Mouse (Mus musculus) adrenal gland, adult (tissue): ENCODE measurements around the gene Tcf12.

ENCODE experiments used
- DNase-seq, 2 experiments: peaks; one replicate each; pipeline ENCODE4 v3.0.0; 2022 to 2023; ENCODE audit warnings: low spot score in 1 of 2; ENCODE audit not compliant: inconsistent age in 2 of 2

Gene Tcf12

GRCm38 (mm10) chr9:72111622-72112550 lies at the start of gene Tcf12:
TSS of gene Tcf12 (minus strand) at chr9:72111871.
- peak; percentile 89 to 96 for DNase-seq

DNA sequence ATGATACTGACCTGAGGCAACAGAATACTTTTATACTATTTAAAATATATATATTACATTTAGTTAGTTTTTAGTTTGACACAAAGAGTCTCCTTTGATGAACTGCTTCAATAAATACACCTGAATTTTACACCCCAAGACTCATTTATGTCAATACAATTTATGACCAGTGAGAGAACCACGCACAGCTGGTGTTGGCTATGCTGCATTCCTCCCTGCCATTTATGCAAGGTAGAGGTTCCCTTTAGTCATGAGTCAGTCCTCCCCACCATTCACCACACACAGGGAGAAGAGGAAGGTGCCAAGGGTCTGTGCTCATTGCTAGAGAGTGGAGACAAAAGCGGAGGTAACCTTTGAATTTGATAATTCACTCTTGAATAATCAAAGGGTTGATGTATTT lies 46.7 kb upstream of the Tcf12 start:
- DNase-seq, result no peak

GRCm38 (mm10) chr9:72157091-72157490 lies 45.4 kb upstream of the Tcf12 start:
- no peak for DNase-seq

GRCm38 (mm10) chr9:72155250-72156138 lies 43.8 kb upstream of the Tcf12 start:
- no peak for DNase-seq

- DNase-seq, result no peak
Observed at GRCm38 (mm10) chr9:72144148-72144547, 32.5 kb upstream of the Tcf12 start.

DNA sequence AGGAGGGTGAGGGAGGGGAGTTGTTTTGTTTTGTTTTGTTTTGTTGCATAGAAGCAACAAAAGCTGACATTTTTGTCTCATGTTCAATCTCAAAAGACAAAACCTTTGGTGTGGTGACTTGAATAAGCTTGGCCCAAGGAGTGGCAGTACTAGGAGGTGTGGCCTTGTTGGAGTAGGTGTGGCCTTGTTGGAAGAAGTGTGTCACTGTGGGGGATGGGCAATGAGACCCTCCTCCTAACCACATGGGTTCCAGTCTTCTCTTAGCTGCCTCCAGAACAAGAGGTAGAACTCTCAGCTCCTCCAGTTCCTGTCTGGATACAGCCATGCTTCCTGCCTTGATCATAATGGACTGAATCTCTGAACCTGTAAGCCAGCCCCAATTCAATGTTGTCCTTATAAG lies 26.2 kb upstream of the Tcf12 start:
- DNase-seq, result no peak

GRCm38 (mm10) chr9:72133772-72134245 lies 22.1 kb upstream of the Tcf12 start:
- DNase-seq, result no peak

GRCm38 (mm10) chr9:72133089-72133771 lies 21.6 kb upstream of the Tcf12 start:
- peak; percentile 94 to 97 for DNase-seq

- no peak for DNase-seq
Observed at GRCm38 (mm10) chr9:72132728-72133088, 21.0 kb upstream of the Tcf12 start.

GRCm38 (mm10) chr9:72129884-72130283 lies 18.2 kb upstream of the Tcf12 start:
- DNase-seq, result no peak

DNA sequence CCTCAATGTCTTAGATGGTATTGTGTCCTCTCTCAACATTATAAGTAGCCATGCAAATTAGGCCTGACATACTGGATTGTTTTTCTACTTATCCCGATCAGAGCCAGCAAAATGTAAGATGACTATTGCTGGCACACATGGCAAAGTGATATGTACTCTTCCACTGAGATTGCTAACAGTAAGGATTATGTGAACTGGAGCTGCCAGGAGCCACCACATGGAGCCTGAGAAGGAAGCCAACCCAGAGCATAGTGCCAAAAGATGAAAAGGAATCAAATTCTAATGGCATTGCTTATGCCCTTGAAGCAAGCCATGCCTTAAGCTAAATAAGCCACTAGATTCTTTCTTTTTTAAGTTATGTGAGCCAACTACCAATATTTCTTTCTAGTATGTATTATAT lies 13.8 kb upstream of the Tcf12 start:
- DNase-seq, result no peak

GRCm38 (mm10) chr9:72118490-72118889 lies 6.8 kb upstream of the Tcf12 start:
- no peak for DNase-seq

DNA sequence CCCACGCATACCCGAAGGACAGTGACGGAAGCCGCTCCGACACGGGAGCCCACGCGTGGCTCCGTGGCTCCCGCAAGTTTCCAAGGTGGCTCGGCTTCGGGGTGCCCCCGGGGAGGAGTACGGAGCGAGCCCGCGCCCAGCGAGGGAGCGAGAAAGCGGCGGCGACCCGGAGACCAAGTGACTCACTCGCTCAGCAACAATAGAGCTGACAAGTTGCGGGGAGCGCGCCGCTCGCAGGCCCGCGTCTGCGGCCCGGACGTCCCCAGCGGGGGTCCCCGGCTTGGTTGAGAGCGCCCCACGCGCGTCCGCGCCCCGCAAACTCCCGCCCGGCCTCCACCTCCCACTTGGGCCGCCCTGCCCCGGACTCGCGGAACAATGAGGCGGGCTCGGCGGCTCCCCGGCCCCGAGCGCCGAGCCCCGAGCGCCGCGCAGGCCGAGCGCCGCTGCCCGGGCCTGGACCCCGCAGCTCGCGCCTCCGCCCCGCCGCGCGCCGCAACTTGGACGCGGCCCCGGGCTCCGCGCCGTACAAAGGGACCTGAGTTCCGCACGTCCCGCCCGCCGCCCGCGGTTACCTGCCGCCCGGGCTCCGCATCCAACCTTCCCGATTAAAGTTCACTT lies 558 bp downstream of the Tcf12 start:
- DNase-seq, result peak; percentile 81 to 94

DNA sequence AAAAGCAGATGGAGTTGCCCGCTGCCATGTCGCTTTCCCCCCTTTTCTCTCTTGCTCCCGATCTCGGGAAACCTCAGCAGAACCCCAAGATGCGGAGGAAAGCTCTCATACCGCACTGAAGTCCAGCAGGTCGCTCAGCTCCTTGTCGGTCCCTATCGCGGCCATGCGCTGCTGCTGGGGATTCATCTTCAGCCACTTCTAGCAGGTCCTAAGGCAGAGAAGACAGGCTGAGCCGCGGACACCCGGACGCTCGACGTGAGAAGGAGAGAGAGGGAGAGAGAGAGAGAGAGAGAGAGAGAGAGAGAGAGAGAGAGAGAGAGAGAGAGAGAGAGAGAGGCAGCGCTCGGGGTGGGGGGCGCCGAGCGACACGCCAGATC lies 1.1 kb downstream of the Tcf12 start:
- peak in 1 of 2 experiments; percentile 48 for DNase-seq

DNA sequence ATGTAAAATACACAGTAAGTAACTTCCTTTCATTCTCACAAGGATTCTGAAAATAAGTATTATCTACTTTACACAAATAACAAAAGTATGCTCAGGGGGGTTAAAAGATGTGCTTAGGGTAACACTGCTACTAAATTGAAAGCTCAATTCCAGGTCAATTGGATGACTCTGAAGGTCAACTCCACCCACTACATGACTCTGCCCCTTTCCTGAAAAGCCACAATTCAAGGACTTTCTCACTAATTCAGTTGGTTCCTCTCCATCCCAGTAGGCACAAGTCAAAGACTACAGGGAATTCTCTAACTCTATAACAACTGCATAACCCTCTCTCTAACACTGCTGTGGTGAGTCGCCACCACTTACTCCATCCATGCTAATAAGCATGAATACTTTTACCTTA lies 8.2 kb downstream of the Tcf12 start:
- peak in 1 of 2 experiments; percentile 74 for DNase-seq

- DNase-seq, result no peak
Observed at GRCm38 (mm10) chr9:72099945-72100685, 11.6 kb downstream of the Tcf12 start.

DNA sequence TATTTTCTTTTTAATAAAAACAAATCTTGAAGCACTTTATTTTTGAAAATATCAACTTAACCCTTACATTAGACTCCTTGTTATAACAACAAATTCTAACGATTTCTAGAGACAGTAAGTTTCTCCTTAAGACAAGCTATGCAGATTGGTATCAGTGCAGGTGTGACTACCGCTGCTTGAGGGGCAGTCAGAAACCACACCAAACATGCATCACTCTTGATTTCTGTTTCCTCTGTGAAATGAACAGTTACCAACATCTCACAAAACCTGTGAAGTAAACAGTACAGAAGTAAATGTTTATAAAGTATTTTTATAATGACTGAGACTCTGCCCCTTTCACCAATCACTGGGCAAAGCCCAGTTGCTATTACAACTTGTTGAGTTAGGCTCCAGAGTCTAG lies 13.6 kb downstream of the Tcf12 start:
- DNase-seq, result no peak

GRCm38 (mm10) chr9:72097083-72097482 lies 14.6 kb downstream of the Tcf12 start:
- no peak for DNase-seq

DNA sequence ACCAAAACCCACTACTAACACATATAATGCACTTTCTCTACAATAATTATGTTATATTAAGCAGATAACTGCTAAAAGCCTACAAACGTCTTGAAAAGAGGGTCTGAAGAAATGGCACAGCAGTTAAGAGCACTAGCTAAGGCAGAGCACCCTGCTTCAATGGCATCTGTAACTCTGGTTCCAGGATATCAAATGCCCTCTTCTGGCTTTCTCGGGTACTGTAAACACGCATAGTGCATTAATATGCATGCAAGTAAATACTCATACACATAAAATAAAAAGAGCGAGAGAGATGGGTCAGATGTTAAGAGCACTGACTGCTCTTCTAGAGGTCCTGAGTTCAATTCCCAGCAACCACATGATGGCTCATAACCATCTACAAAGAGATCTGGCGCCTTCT lies 17.0 kb downstream of the Tcf12 start:
- no peak for DNase-seq

DNA sequence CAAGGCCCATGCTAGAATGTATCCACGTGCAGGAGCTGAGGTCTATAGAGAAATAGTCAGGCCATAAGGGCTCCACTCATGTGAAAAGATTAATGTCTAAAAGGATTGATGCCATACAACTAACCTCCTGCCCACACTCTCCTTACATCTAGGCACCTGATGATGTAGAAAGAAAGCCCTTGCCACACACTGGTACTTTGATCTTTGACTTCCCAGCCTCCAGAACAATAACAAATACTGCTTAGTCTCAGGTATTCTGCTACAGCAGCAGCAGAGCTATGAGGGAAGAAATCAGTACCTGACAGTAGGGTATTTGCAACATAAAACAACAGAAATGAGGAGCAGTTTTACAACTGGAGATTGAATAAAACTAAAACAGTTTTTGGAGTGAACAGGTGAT lies 19.5 kb downstream of the Tcf12 start:
- DNase-seq, result no peak
